Comparison of ENCODE assay signal across 13 mouse cellular contexts in genomic region chr14:93437226-93437625, GRCm38 (mm10).
"Had no signal": no experiment of that assay in that cellular context is flagged by ENCODE, and none has a peak within 500 bp of the region (broad histone marks: within the 10 kb centered on the region; RNA-seq: fewer than 3 reads in every experiment).

No protein-coding gene starts in this region.

- H3K9me3 ChIP-seq: liver, embryonic 13.5 days; stomach, embryonic 15.5 days had no signal

- H3K9ac ChIP-seq: liver, embryonic 13.5 days; stomach, embryonic 15.5 days had no signal

- H3K4me2 ChIP-seq: liver, embryonic 13.5 days; midbrain, embryonic 11.5 days; stomach, embryonic 15.5 days had no signal

- H3K27me3 ChIP-seq: liver, embryonic 13.5 days; stomach, embryonic 15.5 days had no signal

- H3K27ac ChIP-seq: kidney, postnatal 0 days; liver, embryonic 13.5 days; stomach, embryonic 15.5 days had no signal

- H3K4me1 ChIP-seq: liver, embryonic 13.5 days; stomach, embryonic 15.5 days had no signal

- DNase-seq: kidney, postnatal 4 days; liver, embryonic 13.5 days; lung, adult 2 months; lung, postnatal 14 days; lung, postnatal 4 days; midbrain, embryonic 14.5 days; right cerebral cortex, adult 18-20 months; right cerebral cortex, postnatal 14 days; right cerebral cortex, postnatal 4 days; thymus, postnatal 25 days had no signal

- H3K4me3 ChIP-seq: liver, embryonic 13.5 days; stomach, embryonic 15.5 days had no signal

- H3K36me3 ChIP-seq: liver, embryonic 13.5 days; stomach, embryonic 15.5 days had no signal
